Mouse (Mus musculus) gastrocnemius, postnatal 10 days (tissue): ENCODE measurements around the gene 2510039O18Rik. TPM values are rescaled to one million over a fixed set of nuclear protein-coding genes. Genes with fewer than 3 reads are reported as not detected.

Experiments used
- DNase-seq: peaks from one replicate; pipeline ENCODE4 v3.0.0; 2021; ENCODE audit warnings: mixed read lengths
- total RNA-seq, 2 experiments: library from RNA; stranded (reverse); gene quantifications; 2 replicates each; pipeline ENCODE4 v1.2.3; 2021

2510039O18Rik gene
- total RNA-seq, 2 experiments from 2014 or later, result 25.7 to 28.2 TPM

DNA sequence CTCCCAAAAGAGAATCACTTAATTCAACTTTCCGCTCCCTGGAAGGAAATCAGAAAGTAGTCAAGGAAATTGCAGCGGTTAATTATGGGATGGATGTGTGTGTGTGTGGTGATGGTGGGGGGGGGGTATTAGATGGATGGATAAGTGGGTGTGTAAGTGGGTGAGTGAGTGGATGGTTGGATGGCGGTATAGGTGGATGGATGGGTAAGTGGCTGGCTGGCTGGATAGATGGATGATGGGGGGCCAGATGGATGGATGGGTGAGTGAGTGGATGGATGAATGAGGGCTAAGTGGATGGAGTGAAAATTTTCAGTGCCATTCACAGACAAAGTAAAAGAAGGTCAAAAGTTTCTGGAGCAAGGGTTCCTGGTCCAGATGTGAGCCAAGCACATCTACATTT is 3.7 kb upstream of the 2510039O18Rik start:
- no peak for DNase-seq

DNA sequence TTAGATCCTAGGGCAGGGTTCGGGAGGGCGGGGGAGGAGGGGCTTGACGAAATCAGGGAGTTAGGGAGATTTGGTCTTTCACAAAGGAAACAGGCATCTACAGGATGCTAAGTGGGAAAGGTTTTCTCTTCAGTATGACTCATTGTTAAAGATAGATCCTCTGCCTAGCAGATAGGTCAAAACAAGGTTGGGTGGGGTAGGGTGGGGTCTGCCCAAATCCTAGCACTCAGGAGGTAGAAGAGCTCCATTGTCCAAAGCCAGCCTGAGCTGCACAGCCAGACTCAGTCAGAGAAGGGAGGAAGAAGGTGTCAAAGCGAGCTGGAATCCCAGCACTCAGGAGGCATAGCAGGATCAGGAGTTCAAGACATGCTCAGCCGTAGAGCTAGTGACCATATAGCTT is 3.2 kb upstream of the 2510039O18Rik start:
- no peak for DNase-seq

DNA sequence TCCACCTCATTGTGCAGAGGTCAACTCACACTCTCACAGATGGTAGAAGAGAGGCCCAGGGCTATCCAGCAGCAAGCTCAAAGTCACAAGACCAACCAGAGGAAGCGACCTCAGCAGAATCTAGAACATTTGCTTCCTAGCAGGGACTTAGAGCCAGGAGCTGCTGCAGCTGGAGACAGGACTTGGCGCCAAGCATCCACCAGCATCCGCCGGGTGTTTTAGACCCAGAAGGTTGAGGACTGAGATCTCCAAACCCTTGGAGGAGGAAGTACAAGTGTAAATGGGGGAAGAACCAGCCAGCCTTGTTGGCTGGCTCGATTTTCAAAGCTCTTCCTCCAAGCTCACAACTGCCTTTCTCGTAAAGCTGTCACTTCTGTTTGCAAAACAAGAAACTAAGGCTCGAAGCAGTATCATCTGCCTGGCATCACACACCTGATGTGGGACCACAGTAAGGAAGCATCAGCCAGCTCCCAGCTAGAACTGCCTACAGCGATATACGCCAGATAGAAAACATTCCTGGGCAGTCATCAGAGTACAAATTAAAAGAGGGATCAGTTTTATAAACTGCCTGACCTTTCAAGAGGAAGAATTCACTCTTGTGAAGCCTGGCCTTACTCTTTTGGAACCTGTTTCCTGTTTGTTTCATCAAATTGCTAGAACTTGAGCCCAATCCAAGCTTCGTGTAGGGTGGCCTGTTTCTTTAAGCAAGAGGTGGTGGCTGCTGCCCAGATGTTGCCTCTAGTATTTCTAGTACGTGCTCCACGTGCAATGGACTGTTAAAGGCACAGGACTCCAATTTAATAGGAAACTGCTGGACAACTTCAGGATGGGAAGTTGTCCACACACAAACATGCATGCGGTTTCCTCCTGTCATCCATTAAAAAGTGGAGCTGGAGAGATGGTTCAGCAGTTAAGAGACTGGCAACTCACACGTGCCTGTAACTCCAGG is 2.3 kb upstream of the 2510039O18Rik start:
- peak; percentile 48 for DNase-seq

DNA sequence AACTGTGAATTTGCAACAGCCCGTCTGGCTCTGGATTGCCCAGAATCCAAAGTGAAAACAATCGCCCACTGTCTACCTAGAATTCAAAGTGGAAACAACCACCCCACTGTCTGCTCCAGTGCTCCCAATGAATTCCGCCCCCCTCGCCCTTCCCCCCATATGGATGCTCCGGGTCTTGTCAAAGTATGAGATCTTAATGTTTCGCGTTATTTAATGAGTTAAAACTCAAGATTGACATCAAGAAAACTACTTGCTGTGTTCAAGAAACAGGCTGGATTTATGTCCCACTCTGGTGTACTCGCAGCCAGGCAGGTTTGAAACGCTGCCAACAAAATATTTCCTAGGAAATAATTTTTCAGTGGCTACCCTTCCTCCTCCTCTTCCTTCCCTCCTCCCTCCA is 584 bp upstream of the 2510039O18Rik start:
- no peak for DNase-seq

DNA sequence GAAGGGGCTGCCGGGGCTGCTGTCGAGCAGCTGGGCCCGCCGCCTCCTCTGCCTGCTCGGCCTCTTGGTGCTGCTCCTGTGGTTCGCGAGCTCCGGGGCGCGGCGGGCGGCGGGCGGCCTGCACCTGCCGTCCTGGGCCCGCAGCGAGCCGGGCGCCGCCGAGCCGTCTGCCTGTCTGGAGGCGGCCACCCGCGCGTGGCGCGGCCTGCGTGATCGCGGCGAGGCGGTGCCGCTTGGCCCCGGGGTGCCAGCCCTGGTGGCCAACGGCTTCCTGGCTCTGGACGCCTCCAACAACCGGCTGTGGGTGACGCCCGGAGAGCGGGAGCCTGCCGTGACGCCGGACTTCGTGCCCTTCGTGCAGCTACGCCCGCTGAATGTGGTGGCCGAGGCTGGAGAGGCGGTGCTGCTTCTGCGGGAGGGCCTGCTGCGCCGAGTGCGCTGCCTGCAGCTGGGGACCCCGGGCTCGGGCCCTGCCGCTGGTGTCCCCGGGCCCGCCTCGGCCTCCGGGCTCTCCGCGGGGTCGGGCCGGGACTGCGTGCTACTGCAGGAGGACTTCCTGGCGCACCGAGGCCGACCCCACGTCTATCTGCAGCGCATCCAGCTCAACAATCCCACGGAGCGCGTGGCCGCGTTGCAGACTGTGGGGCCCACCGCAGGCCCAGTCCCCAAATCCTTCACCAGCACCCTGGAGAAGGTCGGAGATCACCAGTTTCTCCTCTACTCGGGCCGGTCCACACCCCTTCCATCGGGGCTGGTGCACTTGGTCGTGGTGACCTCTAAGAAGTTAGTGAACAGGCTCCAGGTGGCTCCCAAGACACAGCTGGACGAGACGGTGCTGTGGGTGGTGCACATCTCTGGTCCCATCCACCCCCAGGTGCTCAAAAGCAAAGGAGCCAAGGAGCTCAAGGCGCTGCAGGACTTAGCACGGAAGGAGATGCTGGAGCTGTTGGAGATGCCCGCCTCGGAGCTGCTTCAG is 638 bp downstream of the 2510039O18Rik start:
- DNase-seq, result peak; percentile 41

DNA sequence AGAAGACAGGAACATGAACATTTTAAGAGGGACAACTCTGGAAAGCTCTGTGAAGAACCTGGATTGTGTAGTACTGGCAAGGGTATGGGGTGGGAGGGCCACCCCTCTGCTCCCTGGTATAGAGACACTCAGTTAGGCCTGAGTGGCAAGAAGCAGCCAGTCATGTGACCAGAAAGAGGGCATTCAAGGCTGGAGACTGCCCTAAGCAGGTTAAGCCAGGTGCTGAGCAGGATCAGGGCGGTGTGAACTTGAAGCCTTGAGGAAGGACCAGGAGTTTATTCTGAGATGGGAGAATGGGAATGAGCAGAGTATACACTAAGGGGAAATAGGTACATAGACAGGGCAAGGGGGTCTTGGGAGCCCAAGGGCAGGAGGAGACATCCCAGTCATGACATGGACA is 2.3 kb downstream of the 2510039O18Rik start:
- no peak for DNase-seq

DNA sequence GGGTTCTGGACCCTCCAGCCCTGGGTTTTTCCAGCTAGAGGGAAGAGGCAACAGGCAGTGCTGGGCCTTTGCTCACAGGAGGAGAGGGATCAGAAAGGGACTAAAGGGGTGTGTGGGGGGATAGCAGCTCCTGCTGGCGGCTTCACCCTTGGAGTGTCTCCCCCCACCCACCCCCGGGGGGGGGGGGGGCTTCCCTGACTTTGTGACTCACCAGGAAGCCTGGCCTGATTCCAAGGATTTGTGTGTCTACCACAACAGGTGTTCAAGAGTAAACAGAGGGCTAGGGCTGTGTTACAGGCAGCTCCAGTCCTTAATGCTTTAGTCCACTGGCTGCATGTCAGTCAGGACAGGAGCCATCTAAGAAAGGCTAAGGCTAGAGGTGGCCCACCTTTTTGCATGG is 6.8 kb downstream of the 2510039O18Rik start:
- no peak for DNase-seq

DNA sequence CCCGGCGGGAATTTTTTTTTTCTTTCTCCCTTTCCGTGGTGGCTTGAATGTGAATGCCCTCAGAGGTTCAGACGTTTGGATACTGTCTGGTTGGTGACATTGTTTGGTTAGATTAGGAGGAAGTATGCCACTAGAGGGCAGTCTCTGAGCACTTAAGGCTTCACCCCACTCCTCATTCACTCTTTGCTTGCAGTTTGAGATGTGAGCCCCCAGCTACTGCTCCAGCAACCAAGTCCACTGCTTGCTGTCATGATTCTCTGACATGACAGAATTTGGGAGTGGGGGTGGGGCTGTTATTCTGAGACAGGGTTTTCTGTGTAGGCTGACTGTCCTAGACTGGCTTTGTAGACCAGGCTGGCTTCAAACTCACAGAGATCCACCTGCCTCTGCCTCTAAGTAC is 12.9 kb downstream of the 2510039O18Rik start:
- no peak for DNase-seq

DNA sequence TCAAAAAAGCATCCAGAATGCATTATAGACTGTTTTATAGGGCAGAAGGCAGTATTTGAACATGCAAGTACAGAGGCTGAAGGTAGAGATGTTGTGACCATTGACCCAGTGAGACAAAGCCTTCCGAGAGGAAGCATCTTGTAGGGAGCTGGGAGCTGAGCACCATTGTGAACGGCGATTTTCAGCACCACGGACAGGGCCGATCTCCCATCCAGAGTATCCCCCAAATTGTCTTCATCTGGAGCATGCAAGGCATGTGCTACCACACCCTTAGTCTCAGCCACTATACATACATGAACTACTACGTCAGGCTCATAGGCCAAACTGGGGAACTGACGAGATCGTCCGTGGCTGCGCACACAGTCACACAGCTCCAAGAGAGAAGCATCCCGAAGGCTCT is 16.4 kb downstream of the 2510039O18Rik start:
- no peak for DNase-seq

DNA sequence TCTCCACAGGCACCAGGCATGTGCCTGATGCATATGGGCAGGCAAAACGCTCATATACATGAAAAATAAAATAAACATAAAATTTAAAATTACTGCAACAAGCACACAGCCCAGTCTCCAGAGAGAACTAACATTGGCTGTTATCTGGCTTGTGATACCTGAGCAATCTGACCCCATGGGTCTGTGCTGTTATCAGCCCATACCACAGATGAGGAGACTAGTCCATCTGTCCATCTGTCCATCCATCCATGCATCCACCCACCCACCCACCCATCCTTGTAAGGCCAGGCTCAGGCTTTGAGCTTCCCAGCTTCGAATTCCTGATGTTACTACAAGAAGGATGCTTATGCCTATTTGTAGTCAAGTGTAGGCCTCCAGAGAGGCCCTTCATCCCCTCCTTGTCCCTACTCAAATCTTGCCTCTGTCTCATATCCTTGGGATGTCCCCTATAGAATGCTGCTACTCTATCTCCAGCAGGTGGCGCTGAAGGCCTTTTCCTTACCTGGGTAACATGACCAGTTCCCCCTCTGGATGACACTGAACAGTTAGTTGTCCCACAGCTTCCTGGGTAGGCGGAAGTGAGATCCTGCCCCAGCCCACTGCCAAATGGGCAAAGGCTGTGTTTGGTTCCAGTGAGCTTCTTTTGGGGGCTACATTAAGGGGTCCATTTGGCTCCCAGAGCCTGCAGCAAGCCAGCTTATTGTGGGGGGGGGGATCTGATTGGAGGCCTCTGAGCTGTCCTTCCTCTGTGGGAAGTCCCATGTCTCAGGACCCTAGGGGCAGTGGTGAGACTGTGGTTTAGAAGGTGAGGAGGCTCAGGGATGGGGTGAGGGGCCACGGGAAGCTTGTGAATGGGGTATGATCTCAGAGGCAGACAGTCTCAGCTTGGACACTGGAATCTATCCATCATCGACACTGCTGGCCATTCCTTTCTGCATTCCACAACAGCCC is 19.5 kb downstream of the 2510039O18Rik start:
- peak; percentile 67 for DNase-seq

DNA sequence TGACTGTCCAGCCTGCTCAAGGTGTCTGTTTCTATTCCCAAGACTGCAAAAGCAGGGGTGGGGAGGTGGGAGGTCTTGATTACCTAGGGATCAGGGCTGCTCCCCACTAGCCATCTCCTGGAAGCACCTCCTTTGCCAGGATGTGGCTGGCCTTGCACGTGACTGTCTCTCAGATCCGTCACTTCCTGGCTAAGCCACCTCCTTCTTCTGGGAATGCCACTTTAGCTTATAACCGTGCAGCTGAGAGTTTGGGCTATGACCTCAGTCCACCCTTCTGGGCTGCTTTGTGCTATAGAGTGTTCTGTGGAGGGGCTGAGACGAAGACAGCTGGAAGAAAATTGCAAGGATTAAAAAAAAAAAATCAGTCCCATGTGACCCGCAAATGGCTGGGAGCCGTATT is 22.1 kb downstream of the 2510039O18Rik start:
- no peak for DNase-seq

DNA sequence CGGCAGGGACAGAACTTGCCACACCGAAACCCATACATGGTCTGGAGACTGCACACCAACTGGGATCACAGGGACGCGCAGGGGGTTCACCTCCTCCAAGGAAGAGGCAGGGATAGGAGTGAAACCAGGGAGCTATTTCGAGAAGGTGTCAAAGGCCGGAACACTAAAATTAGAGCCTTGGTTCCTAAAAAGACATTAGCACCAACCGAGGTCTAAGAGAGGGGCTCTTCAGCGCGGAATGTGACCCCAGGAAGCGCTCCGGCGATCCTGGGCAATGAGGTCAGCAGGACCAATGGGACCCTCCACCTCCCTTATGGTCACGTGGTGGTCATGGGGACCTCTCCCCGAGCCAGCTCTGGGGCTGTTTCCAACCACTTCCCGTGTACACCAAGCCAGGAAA is 22.9 kb downstream of the 2510039O18Rik start:
- no peak for DNase-seq

DNA sequence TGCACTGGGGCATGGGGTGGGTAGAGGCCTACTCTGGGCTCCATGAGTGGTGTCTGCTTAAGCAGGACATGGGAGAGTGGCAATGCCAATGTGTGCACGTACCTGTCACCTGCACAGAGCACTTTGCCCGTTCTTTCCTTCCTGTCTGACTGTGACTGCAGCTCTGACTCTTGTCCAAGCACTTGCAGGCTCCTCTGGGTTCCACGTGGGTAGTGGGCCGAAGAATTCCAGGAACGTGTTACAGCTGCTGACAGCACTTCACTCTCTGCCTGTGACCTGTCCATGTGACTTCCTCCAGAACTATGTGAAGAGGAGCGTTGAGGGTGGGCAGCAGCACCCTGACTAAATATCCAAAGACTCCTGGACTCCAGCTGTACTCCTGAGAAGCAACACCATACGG is 25.0 kb downstream of the 2510039O18Rik start:
- DNase-seq, result no peak

DNA sequence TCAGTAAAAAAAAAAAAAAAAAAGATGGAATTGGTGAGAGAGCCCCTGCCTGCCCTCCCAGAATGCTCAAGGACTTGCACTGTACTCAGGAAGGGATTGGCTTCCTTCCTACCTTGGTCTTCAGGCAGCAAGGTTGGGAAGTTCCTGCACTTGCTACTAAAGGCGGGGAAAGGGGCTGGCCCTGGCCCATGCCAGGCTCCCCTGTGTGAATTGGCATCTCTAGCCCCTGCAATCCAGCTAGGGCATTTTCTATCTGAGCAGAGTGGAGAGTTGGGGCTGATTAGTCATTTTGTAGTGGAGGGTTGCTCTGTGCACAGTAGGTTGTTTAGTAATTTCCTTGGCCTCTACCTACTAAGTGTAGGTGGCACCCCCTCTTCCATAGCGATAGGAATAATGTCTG is 28.1 kb downstream of the 2510039O18Rik start:
- DNase-seq, result no peak

DNA sequence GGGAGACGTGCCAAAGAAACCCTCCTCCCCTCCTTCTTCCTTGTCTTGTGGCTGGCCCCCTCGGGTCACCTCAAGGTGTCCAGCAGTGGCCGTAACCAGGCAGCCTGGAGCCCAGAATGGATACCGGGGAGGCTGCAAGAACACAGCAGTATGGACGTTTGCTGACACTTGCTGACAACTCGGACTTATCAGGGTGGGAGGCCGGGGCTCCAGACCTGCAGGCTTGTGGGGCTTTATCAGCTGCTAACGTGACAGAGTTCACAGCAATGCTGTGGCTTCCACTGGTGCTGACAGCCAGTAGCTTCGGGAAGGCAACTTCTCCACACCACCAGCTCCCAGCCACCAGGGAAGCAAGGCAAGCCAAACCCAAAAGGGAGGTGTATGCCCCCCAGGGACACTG is 28.6 kb downstream of the 2510039O18Rik start:
- DNase-seq, result no peak

DNA sequence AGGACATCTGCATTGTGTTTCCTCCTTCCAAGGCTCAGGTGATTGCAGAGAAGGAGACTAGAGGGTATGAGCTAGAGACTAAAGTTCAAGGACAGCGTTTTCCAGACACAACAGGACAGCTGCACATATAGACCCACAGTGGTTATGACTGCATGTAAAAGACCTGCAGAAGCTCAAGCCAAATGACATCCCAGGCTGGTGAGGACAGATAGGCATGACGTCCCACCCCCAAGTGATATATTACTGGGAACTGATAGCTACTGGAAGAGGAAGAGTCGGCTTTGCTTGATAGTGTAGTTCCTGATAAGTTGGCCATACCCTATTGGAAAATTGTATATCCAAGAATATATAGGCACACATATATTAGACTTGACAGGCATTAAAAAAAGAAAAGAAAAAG is 35.5 kb downstream of the 2510039O18Rik start:
- DNase-seq, result no peak

DNA sequence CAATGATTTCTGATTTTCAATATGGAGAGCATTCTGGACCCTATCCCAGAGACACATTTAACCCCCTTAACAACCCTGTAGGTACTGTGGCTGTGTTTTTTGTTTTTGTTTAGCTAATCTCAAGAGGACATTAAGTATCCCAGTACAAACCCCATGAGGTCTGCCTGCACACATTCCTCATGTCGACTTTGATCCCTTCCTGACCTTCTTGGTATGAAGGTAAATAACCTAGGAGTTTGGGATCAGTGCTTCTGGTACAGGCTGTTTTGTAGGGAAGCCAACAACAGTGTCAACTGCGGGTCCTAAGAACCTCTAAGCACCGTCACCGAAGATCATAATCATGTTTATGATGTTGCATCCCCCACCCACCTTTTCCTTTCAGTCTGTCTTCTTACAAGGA is 37.0 kb downstream of the 2510039O18Rik start:
- DNase-seq, result no peak

DNA sequence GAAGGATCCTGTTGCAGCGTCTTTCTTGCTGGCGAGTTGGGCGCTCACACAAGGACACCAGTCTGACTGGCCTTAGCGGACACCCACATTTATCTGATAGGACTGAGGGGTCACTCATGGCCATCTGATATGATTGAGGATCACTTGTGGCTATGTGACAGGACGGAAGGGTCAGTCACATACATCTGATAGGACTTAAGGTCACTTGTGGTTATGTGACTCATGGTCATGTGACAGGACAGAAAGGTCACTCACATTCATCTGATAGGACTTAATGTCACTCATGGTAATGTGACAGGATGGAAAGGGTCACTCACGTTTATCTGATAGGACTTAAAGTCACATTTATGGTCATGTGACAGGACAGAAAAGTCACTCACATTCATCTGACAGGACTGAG is 37.7 kb downstream of the 2510039O18Rik start:
- DNase-seq, result no peak

DNA sequence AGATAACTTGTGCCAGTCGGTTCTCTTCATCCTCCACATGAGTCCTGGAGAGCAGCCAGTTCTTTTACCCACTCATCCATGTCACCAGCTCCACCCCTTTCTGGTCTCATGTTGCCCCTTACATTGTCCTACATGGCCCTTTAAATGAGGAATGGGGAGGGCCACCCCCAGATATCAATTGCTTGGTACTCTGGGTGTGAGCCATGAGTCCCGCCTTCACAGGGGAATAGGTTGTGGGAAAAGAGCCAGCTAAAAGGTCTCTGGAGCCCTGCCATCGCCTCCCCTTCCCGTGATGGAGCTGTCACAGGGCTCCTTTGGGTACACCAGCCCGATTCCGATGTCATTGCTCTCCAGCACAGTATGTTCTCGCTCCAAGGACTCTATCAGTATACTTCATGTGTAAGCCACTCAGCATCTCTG is 38.8 kb downstream of the 2510039O18Rik start:
- DNase-seq, result no peak

DNA sequence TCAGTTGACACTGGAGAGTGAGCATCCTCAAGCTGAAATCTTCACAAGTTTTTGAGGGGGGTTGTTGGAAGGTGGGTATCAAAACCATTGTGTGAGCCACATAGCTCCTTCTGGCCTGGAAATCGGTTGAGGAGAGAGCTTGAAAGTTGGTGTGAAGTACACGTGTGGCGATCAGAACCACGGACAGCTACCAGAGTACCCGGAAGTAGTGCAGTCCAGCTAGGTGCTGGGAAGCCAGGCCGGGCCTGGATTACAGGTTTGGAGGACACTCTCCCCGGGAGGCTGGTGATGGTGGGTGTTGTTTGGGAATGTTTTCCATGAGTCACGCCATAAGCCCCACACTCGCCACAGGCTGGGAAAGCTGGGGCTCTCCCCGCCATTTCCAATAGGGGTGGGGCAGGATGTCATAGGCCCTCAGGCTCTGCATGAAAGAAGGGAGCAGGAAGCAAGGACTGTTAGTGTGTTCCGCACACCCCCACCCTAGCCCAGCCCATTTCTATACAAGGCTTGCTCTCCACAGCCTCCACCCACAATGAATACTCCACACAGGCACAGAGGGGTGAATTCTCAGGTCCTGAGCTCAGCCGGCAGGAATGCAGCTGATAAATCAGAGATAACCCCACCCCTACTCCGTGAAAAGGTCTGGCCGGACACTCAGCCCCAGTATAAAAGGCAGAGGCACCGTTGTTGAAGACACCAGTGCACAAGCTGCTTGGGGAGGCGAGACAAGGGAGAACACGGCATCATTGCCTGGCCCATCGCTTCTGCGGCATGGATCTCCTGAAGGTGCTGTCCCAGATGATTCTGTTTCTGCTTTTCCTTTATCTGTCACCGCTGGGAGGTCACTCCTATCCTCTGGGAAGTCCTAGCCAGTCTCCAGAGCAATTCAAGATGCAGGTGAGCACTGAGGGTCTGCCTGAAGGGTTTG is 44.8 kb downstream of the 2510039O18Rik start, which contains the start of gene Nppb:
Nppb (plus strand) TSS at position 584 of the 928 bp plus-strand sequence.
- peak; percentile 41 for DNase-seq
